Mouse (Mus musculus): Measurements from ENCODE around the gene Gramd1b.

GRCm38 (mm10) chr9:40381416-40382411 is 149.5 kb downstream of the Gramd1b start:
- TF ChIP-seq POLR2A (IDR thresholded peaks at IDR 0.05; ENCODE audit: low read depth, low read length) = no peak
- no peak for TF ChIP-seq CTCF (IDR thresholded peaks at IDR 0.05; ENCODE audit: extremely low read depth, insufficient read depth, insufficient read length, insufficient replicate concordance)
